Mouse (Mus musculus) heart, embryonic 12.5 days (tissue): Measurements from ENCODE around the gene Upf1. TPM values are rescaled to one million over a fixed set of nuclear protein-coding genes. Genes with fewer than 3 reads are reported as not detected.

Experiments used
- ATAC-seq: fragments of 200-750 bp; cut with Nextera tagmentation; 2 replicates; pipeline ENCODE4 v1.8.0; 2017; ENCODE audit warnings: moderate TSS enrichment, moderate library complexity; ENCODE audit not compliant: insufficient number of reproducible peaks, low FRiP score
- H3K27ac ChIP-seq: fragments of 300-500 bp; sonication (generic); 2 replicates; pipeline ENCODE4 v1.5.1; 2016; ENCODE audit warnings: mild to moderate bottlenecking, moderate library complexity; ENCODE audit not compliant: poor library complexity, severe bottlenecking
- H3K27me3 ChIP-seq: fragments of 300-500 bp; sonication (generic); replicated peaks from 2 replicates; pipeline ENCODE4 v1.6.1; 2016; ENCODE audit warnings: mild to moderate bottlenecking, moderate library complexity
- H3K36me3 ChIP-seq: fragments of 300-500 bp; sonication (generic); 2 replicates; pipeline ENCODE4 v1.6.1; 2016; ENCODE audit warnings: mild to moderate bottlenecking, moderate library complexity
- H3K4me1 ChIP-seq: fragments of 300-500 bp; sonication (generic); replicated peaks from 2 replicates; pipeline ENCODE4 v1.6.1; 2016; ENCODE audit warnings: mild to moderate bottlenecking
- H3K4me2 ChIP-seq: fragments of 300-500 bp; sonication (generic); 2 replicates; pipeline ENCODE4 v1.6.1; 2016; ENCODE audit warnings: mild to moderate bottlenecking, moderate library complexity
- H3K4me3 ChIP-seq: fragments of 300-500 bp; sonication (generic); 2 replicates; pipeline ENCODE4 v1.5.1; 2016; ENCODE audit warnings: mild to moderate bottlenecking
- H3K9ac ChIP-seq: fragments of 300-500 bp; sonication (generic); 2 replicates; pipeline ENCODE4 v1.6.1; 2016; ENCODE audit warnings: mild to moderate bottlenecking, moderate library complexity
- H3K9me3 ChIP-seq: fragments of 300-500 bp; sonication (generic); replicated peaks from 2 replicates; pipeline ENCODE4 v1.6.1; 2016; ENCODE audit warnings: mild to moderate bottlenecking, moderate library complexity
- WGBS: fragments of 180-500 bp; shearing (Covaris S2); methylation state at CpG from one replicate; pipeline ENCODE4 v1.1.7; 2016; 5-methylcytosine and 5-hydroxymethylcytosine counted together
- polyA plus RNA-seq: library from polyadenylated mRNA; unstranded; fragments of >200 nt; fragmentation: Nextera tagmentation; extraction: Ambion mirVana; gene quantifications from 2 replicates; pipeline ENCODE4 v1.2.1, GENCODE M21; 2016

The Upf1 gene
- polyA plus RNA-seq, 1 experiment from 2014 or later = 24.5 TPM

GRCm38 (mm10) chr8:70359411-70359810 is 6.3 kb upstream of the Upf1 start:
- Histone ChIP-seq H3K27me3 (no peaks in the 10 kb centered on the region), H3K27ac (no peak overlapping the region), H3K4me3 (no peak overlapping the region), H3K9ac (no peak overlapping the region), H3K4me1 (peaks cover 7% of the 10 kb centered on the region), H3K4me2 (no peak overlapping the region), H3K36me3 (no peaks in the 10 kb centered on the region), H3K9me3 (0 out of 2 replicates have a peak, but pooled peaks cover 2% of the 10 kb centered on the region)
- no peak for ATAC-seq
- WGBS = 30% methylated on average over 3 of the region's 3 CpGs

- peak; percentile 69 for ATAC-seq
- Histone ChIP-seq H3K9me3 (0 out of 2 replicates have a peak, but pooled peaks cover 2% of the 10 kb centered on the region), H3K36me3 (no peaks in the 10 kb centered on the region), H3K27me3 (no peaks in the 10 kb centered on the region), H3K4me3 (no peak overlapping the region), H3K4me2 (no peak overlapping the region), H3K4me1 (peaks cover 28% of the 10 kb centered on the region), H3K27ac (peak overlapping the region; percentile 48; the same call in 1 of the 2 replicates), H3K9ac (no peak overlapping the region)
- 71% methylated on average over 1 of the region's 1 CpGs for WGBS
These were observed 3.0 kb upstream of the Upf1 start for GRCm38 (mm10) chr8:70356111-70356510.

DNA sequence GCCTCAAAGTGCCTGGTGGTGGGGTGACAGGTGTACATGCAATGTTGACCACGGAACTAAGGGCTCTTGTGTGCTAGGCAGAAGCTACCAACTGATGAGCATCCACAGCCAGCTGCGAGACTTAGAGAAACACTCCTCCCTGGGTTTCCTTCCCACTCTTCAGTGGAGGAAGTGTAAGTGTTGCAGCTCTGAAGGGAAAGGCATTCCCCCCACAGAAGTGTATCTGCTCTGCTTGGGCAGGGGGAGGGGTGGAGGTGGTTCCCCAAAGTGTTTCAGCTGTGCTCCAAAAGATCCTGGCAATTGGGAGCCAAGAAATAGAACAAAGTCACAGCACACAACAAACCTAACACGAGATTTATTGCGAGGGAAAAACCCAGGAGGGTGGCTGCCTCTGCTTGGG is 926 bp upstream of the Upf1 start:
- peaks cover 42% of the 10 kb centered on the region for H3K4me1 ChIP-seq
- H3K4me2 ChIP-seq = peak overlapping the region; percentile 76
- no peak for ATAC-seq
- peak overlapping the region; percentile 67 for H3K9ac ChIP-seq
- 0 out of 2 replicates have a peak, but pooled peaks cover 2% of the 10 kb centered on the region for H3K9me3 ChIP-seq
- WGBS = 65% methylated on average over 4 of the region's 4 CpGs
- H3K4me3 ChIP-seq = peak overlapping the region; percentile 96
- H3K27me3 ChIP-seq = no peaks in the 10 kb centered on the region
- H3K27ac ChIP-seq = no peak overlapping the region
- H3K36me3 ChIP-seq = peaks cover 12% of the 10 kb centered on the region

DNA sequence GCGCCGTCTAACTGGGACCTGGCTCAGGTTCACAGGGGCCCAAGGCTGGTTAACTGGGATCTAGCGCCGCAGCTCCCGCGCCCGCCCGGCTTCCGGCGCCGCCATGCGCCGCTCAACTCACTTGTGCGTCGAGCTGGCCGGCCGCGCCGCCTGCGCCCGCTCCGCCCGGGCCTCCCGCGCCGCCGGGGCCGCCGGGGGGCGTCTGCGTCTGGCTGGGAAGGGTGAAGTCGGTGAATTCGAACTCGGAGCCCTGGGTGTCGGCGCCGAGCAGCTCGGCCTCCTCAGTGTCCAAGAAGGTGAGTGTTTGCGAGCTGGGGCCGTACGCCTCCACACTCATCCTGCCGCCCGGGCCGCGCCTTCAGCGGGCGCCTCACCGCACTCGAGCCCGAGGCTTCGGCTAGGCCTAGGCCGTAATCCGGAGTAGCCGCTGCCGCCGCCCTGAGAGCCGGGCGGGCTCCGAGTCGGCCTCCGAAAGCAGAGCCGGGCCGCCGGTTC is 374 bp downstream of the Upf1 start:
- H3K36me3 ChIP-seq = peaks cover 23% of the 10 kb centered on the region
- no peaks in the 10 kb centered on the region for H3K27me3 ChIP-seq
- WGBS = 0% methylated on average over 63 of the region's 64 CpGs
- ATAC-seq = peak; percentile 43
- H3K4me3 ChIP-seq = peak overlapping the region; percentile 96
- H3K9ac ChIP-seq = peak overlapping the region; percentile 98
- 0 out of 2 replicates have a peak, but pooled peaks cover 2% of the 10 kb centered on the region for H3K9me3 ChIP-seq
- H3K27ac ChIP-seq = peak overlapping the region; percentile 79
- H3K4me1 ChIP-seq = peaks cover 54% of the 10 kb centered on the region
- H3K4me2 ChIP-seq = peak overlapping the region; percentile 99

- no peak for ATAC-seq
- Histone ChIP-seq H3K4me1 (peaks cover 54% of the 10 kb centered on the region), H3K27me3 (no peaks in the 10 kb centered on the region), H3K4me3 (peak overlapping the region; percentile 96), H3K36me3 (peaks cover 23% of the 10 kb centered on the region), H3K9me3 (0 out of 2 replicates have a peak, but pooled peaks cover 2% of the 10 kb centered on the region), H3K4me2 (peak overlapping the region; percentile 99), H3K9ac (peak overlapping the region; percentile 98), H3K27ac (no peak overlapping the region)
- 30% methylated on average over 3 of the region's 3 CpGs for WGBS
These were observed 1.1 kb downstream of the Upf1 start for GRCm38 (mm10) chr8:70352000-70352384.

- Histone ChIP-seq H3K9ac (peak overlapping the region; percentile 98), H3K27me3 (no peaks in the 10 kb centered on the region), H3K4me2 (peak overlapping the region; percentile 99), H3K4me3 (peak overlapping the region; percentile 96), H3K4me1 (peaks cover 54% of the 10 kb centered on the region), H3K27ac (peak overlapping the region; percentile 10; the same call in 1 of the 2 replicates), H3K36me3 (peaks cover 27% of the 10 kb centered on the region), H3K9me3 (no peaks in the 10 kb centered on the region)
- ATAC-seq = no peak
- 53% methylated on average over 15 of the region's 15 CpGs for WGBS
These were observed 1.8 kb downstream of the Upf1 start for GRCm38 (mm10) chr8:70351035-70351999.

DNA sequence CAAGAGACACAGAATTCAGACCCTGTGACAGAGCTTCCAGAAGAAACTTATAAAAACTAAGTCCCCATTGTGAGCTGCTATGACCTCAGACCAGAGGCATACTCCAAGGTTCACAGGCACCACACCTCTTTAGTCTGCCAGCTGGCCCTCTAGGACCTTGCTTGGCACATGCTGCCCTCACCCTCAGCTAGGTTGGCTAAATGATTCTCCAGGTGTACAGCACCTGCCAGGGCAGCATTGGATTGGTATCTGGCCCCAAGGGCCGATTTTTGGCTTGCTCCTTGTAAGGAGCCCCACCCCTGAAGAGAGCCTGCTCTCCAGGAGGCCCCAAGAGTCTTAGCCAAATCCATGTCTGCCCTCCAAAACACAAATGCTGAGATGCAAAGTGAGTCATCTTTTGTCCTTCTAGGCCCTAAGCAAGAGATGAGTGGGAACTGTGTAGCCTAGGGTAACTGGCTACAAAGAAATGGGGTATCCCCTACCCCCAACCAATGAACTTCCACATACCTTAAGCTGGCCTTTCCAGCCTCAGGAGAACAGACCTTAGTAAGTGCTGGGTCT is 5.1 kb downstream of the Upf1 start:
- H3K27ac ChIP-seq = no peak overlapping the region
- H3K9me3 ChIP-seq = no peaks in the 10 kb centered on the region
- ATAC-seq = no peak
- H3K9ac ChIP-seq = no peak overlapping the region
- H3K36me3 ChIP-seq = peaks cover 48% of the 10 kb centered on the region
- H3K4me3 ChIP-seq = no peak overlapping the region
- no peaks in the 10 kb centered on the region for H3K27me3 ChIP-seq
- H3K4me1 ChIP-seq = peaks cover 51% of the 10 kb centered on the region
- H3K4me2 ChIP-seq = no peak overlapping the region
- 78% methylated on average over 1 of the region's 1 CpGs for WGBS

DNA sequence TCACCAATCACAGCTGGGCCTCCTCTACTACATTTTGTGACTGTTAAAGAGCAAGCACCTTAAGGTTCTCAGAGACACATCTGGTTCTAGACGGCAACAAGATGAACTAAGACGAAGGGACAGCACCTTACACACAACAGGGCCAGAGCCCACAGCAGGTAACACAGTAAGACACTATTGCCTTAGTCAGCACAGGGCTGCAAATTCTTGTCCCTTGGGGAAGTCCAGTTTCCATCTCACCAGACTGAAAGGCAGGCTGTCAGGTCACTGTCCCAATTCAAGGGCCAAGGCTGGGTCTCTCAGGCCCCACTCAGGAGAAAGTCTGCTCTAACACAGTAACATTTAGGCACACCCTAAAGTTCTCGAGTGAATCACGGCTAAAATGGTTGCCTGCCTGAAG is 5.6 kb downstream of the Upf1 start:
- no peak overlapping the region for H3K27ac ChIP-seq
- H3K36me3 ChIP-seq = peaks cover 53% of the 10 kb centered on the region
- 86% methylated on average over 4 of the region's 4 CpGs for WGBS
- ATAC-seq = no peak
- no peak overlapping the region for H3K9ac ChIP-seq
- H3K27me3 ChIP-seq = no peaks in the 10 kb centered on the region
- H3K4me3 ChIP-seq = no peak overlapping the region
- no peak overlapping the region for H3K4me2 ChIP-seq
- no peaks in the 10 kb centered on the region for H3K9me3 ChIP-seq
- peaks cover 51% of the 10 kb centered on the region for H3K4me1 ChIP-seq

DNA sequence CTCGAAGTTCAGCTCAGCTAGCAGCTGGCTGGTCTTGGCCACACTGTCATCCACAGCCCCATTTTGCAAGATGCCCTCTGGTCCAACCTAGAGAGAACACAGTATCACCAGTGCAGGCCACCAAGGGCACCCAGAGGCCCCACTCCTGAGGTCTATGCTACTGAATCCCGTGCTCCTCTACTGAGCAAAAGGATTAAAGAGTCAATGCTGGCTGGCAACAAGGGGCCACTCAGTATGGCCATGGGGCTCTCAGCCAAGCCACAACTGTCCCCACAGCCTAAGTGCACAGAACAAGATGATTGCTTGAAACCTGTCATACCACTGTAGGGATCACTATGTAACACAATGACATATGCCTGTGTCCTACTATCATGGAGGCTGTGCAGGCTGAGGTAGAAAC is 8.8 kb downstream of the Upf1 start:
- no peak overlapping the region for H3K4me2 ChIP-seq
- ATAC-seq = no peak
- 81% methylated on average over 2 of the region's 2 CpGs for WGBS
- H3K9me3 ChIP-seq = no peaks in the 10 kb centered on the region
- H3K27ac ChIP-seq = no peak overlapping the region
- no peak overlapping the region for H3K9ac ChIP-seq
- H3K27me3 ChIP-seq = no peaks in the 10 kb centered on the region
- H3K4me1 ChIP-seq = peaks cover 27% of the 10 kb centered on the region
- no peak overlapping the region for H3K4me3 ChIP-seq
- H3K36me3 ChIP-seq = peaks cover 76% of the 10 kb centered on the region

- WGBS = 61% methylated on average over 6 of the region's 6 CpGs
- no peak overlapping the region for H3K4me3 ChIP-seq
- no peaks in the 10 kb centered on the region for H3K27me3 ChIP-seq
- no peak overlapping the region for H3K9ac ChIP-seq
- ATAC-seq = 0 out of 2 replicates have a peak, but pooled peaks have one; percentile 27
- H3K27ac ChIP-seq = no peak overlapping the region
- peaks cover 21% of the 10 kb centered on the region for H3K4me1 ChIP-seq
- peaks cover 76% of the 10 kb centered on the region for H3K36me3 ChIP-seq
- H3K4me2 ChIP-seq = no peak overlapping the region
- H3K9me3 ChIP-seq = no peaks in the 10 kb centered on the region
These were observed 9.4 kb downstream of the Upf1 start for GRCm38 (mm10) chr8:70343696-70344095.

GRCm38 (mm10) chr8:70343076-70343475 is 10.0 kb downstream of the Upf1 start:
- Histone ChIP-seq H3K27ac (no peak overlapping the region), H3K9me3 (no peaks in the 10 kb centered on the region), H3K36me3 (peaks cover 76% of the 10 kb centered on the region), H3K4me3 (no peak overlapping the region), H3K4me1 (peaks cover 15% of the 10 kb centered on the region; the same call in 1 of the 2 replicates), H3K27me3 (no peaks in the 10 kb centered on the region), H3K4me2 (no peak overlapping the region), H3K9ac (no peak overlapping the region)
- WGBS = 87% methylated on average over 7 of the region's 7 CpGs
- no peak for ATAC-seq
